Mouse (Mus musculus) embryonic facial prominence, embryonic 11.5 days (tissue): ENCODE results near the gene Bax. TPM values are rescaled to one million over a fixed set of nuclear protein-coding genes. Genes with fewer than 3 reads are reported as not detected.
A peak's percentile ranks its signal among the peaks of the same experiment; 100 is the strongest.

Experiments used
- ATAC-seq: fragments of 200-750 bp; cut with Nextera tagmentation; replicated peaks from 2 replicates; pipeline ENCODE4 v1.8.0; 2017; ENCODE audit warnings: low read depth; ENCODE audit not compliant: insufficient number of reproducible peaks, low FRiP score, low TSS enrichment
- DNase-seq: peaks from one replicate; pipeline ENCODE4 v3.0.0-alpha.2; 2015; ENCODE audit warnings: low spot score
- H3K27ac ChIP-seq: fragments of 300-500 bp; sonication (generic); replicated peaks from 2 replicates; pipeline ENCODE4 v1.5.1; 2014; ENCODE audit warnings: mild to moderate bottlenecking, low read depth, low read length, control low read depth
- H3K27me3 ChIP-seq: fragments of 300-500 bp; sonication (generic); 2 replicates; pipeline ENCODE4 v1.6.1; 2014; ENCODE audit warnings: mild to moderate bottlenecking, low read length, moderate library complexity, mixed read lengths; ENCODE audit not compliant: control insufficient read depth, insufficient read depth
- H3K36me3 ChIP-seq: fragments of 300-500 bp; sonication (generic); replicated peaks from 2 replicates; pipeline ENCODE4 v1.6.1; 2014; ENCODE audit warnings: low read depth, mild to moderate bottlenecking, low read length, moderate library complexity, mixed read lengths; ENCODE audit not compliant: control insufficient read depth, insufficient read depth
- H3K4me1 ChIP-seq: fragments of 300-500 bp; sonication (generic); 2 replicates; pipeline ENCODE4 v1.6.1; 2014; ENCODE audit warnings: low read length, mixed read lengths; ENCODE audit not compliant: control insufficient read depth, insufficient read depth
- H3K4me2 ChIP-seq: fragments of 300-500 bp; sonication (generic); 2 replicates; pipeline ENCODE4 v1.6.1; 2014; ENCODE audit warnings: low read depth, mild to moderate bottlenecking, control low read depth, low read length, moderate library complexity
- H3K4me3 ChIP-seq: fragments of 300-500 bp; sonication (generic); 2 replicates; pipeline ENCODE4 v1.5.1; 2014; ENCODE audit warnings: low read depth, low read length, control low read depth
- H3K9ac ChIP-seq: fragments of 300-500 bp; sonication (generic); replicated peaks from 2 replicates; pipeline ENCODE4 v1.6.1; 2014; ENCODE audit warnings: mild to moderate bottlenecking, control low read depth, low read length
- H3K9me3 ChIP-seq: fragments of 300-500 bp; sonication (generic); replicated peaks from 2 replicates; pipeline ENCODE4 v1.6.1; 2016; ENCODE audit warnings: mild to moderate bottlenecking, low read length, inconsistent platforms, mixed read lengths; ENCODE audit not compliant: control insufficient read depth
- whole genome bisulfite sequencing: fragments of 180-500 bp; shearing (Covaris S2); extraction: QIAGEN DNeasy Blood & Tissue Kit; methylation state at CpG from one replicate; pipeline ENCODE4 v1.1.7; 2014; 5-methylcytosine and 5-hydroxymethylcytosine counted together
- polyA plus RNA-seq: library from polyadenylated mRNA; unstranded; fragments of >200 nt; fragmentation: Nextera tagmentation; extraction: Ambion mirVana; gene quantifications from 2 replicates; pipeline ENCODE4 v1.2.1, GENCODE M21; 2014

The Bax gene
- polyA plus RNA-seq, result 151 and 168 TPM in 2 replicates

- DNase-seq (peak; percentile 99), ATAC-seq (peak; percentile 66)
- peak within 1 kb of the TSS; percentile 90 for H3K4me2 ChIP-seq
- peak within 1 kb of the TSS; percentile 86 for H3K4me3 ChIP-seq
- H3K27me3 ChIP-seq, result no peaks in the 10 kb centered on the region
- under 1% methylated on average over 55 of the region's 58 CpGs for WGBS
- H3K9me3 ChIP-seq, result no peaks in the 10 kb centered on the region
- peaks cover 4% of the 10 kb centered on the region for H3K36me3 ChIP-seq
- peak within 1 kb of the TSS; percentile 84 for H3K9ac ChIP-seq
- H3K27ac ChIP-seq, result no peak within 1 kb of the TSS; the same call in 1 of the 2 replicates
- H3K4me1 ChIP-seq, result peaks cover 4% of the 10 kb centered on the region
Observed at GRCm38 (mm10) chr7:45466283-45467089, at the start of gene Bax. Gene Bax, minus strand, starts transcription at chr7:45466898.

- no peak overlapping the region for H3K4me3 ChIP-seq
- DNase-seq (peak; percentile 51), ATAC-seq (peak; percentile 27; the same call in 1 of the 2 replicates)
- H3K4me2 ChIP-seq, result no peak overlapping the region
- H3K9me3 ChIP-seq, result no peaks in the 10 kb centered on the region
- H3K36me3 ChIP-seq, result no peaks in the 10 kb centered on the region
- 16% methylated on average over 16 of the region's 16 CpGs for WGBS
- peaks cover 2% of the 10 kb centered on the region for H3K4me1 ChIP-seq
- no peaks in the 10 kb centered on the region for H3K27me3 ChIP-seq
- H3K9ac ChIP-seq, result peak overlapping the region; percentile 23; the same call in 1 of the 2 replicates
- no peak overlapping the region for H3K27ac ChIP-seq
Observed at GRCm38 (mm10) chr7:45515436-45515835, 48.7 kb upstream of the Bax start.

- Histone ChIP-seq H3K9me3 (no peaks in the 10 kb centered on the region), H3K27ac (no peak overlapping the region), H3K4me1 (peaks cover 4% of the 10 kb centered on the region), H3K4me3 (no peak overlapping the region), H3K4me2 (no peak overlapping the region), H3K36me3 (no peaks in the 10 kb centered on the region), H3K27me3 (no peaks in the 10 kb centered on the region), H3K9ac (no peak overlapping the region)
- DNase-seq (no peak), ATAC-seq (no peak)
- WGBS, result 82% methylated on average over 7 of the region's 7 CpGs
Observed at GRCm38 (mm10) chr7:45514411-45514810, 47.7 kb upstream of the Bax start.

- Histone ChIP-seq H3K4me3 (peak within 1 kb of the TSS; percentile 46), H3K36me3 (no peaks in the 10 kb centered on the region), H3K4me2 (peak within 1 kb of the TSS; percentile 81), H3K9me3 (no peaks in the 10 kb centered on the region), H3K4me1 (peaks cover 4% of the 10 kb centered on the region), H3K9ac (peak within 1 kb of the TSS; percentile 53), H3K27ac (peak within 1 kb of the TSS; percentile 45), H3K27me3 (no peaks in the 10 kb centered on the region)
- WGBS, result under 1% methylated on average over 44 of the region's 44 CpGs
- ATAC-seq (peak; percentile 82), DNase-seq (peak; percentile 97)
Observed at GRCm38 (mm10) chr7:45509912-45510787, 43.5 kb upstream of the Bax start, which contains the start of gene Nucb1. Gene Nucb1, minus strand, starts transcription at chr7:45510406.

- WGBS, result 39% methylated on average over 19 of the region's 19 CpGs
- 0 out of 2 replicates have a peak, but pooled peaks have one; percentile 4 for ATAC-seq
- peak overlapping the region; percentile 46 for H3K4me3 ChIP-seq
Observed at GRCm38 (mm10) chr7:45509181-45509882, 42.6 kb upstream of the Bax start.

GRCm38 (mm10) chr7:45508561-45508960 is 41.9 kb upstream of the Bax start:
- H3K27me3 ChIP-seq, result no peaks in the 10 kb centered on the region
- no peak overlapping the region for H3K9ac ChIP-seq
- peaks cover 4% of the 10 kb centered on the region for H3K4me1 ChIP-seq
- no peak overlapping the region for H3K27ac ChIP-seq
- no peak overlapping the region for H3K4me2 ChIP-seq
- no peak overlapping the region for H3K4me3 ChIP-seq
- no peaks in the 10 kb centered on the region for H3K36me3 ChIP-seq
- ATAC-seq (no peak), DNase-seq (no peak)
- no peaks in the 10 kb centered on the region for H3K9me3 ChIP-seq
- WGBS, result 91% methylated on average over 6 of the region's 6 CpGs

More at GRCm38 (mm10) chr7:45509181-45509882, 42.6 kb upstream of the Bax start:
- Histone ChIP-seq H3K9me3 (no peaks in the 10 kb centered on the region), H3K36me3 (no peaks in the 10 kb centered on the region), H3K9ac (peak overlapping the region; percentile 53), H3K27me3 (no peaks in the 10 kb centered on the region), H3K4me2 (peak overlapping the region; percentile 81), H3K27ac (no peak overlapping the region), H3K4me1 (peaks cover 4% of the 10 kb centered on the region)
- DNase-seq, result no peak

GRCm38 (mm10) chr7:45507583-45507982 is 40.9 kb upstream of the Bax start:
- Histone ChIP-seq H3K9ac (no peak overlapping the region), H3K27ac (no peak overlapping the region), H3K36me3 (no peaks in the 10 kb centered on the region), H3K4me3 (no peak overlapping the region), H3K4me2 (no peak overlapping the region), H3K27me3 (no peaks in the 10 kb centered on the region), H3K9me3 (no peaks in the 10 kb centered on the region), H3K4me1 (peaks cover 4% of the 10 kb centered on the region)
- no peak for DNase-seq
- WGBS, result 90% methylated on average over 6 of the region's 6 CpGs
- ATAC-seq, result no peak
